Mouse (Mus musculus): ENCODE results near the gene Tbc1d24. TPM values are rescaled to one million over a fixed set of nuclear protein-coding genes. Genes with fewer than 3 reads are reported as not detected.

Gene Tbc1d24
- total and polyA plus RNA-seq, 3 experiments: 4.2 to 6.6 (median 4.5) TPM

- Histone ChIP-seq H3K36me3 (replicated peaks in 1 of 2; ENCODE audit: control insufficient read depth in 1 of 2, insufficient read depth in 1 of 2, low read length in 1 of 2) (peaks cover 21 to 31% of the 10 kb centered on the region in 2 experiments), H3K79me2 (replicated peaks; ENCODE audit: control insufficient read depth, extremely low read depth, insufficient read depth, poor library complexity, severe bottlenecking) (peaks cover under 1% of the 10 kb centered on the region; the same call in 1 of the 2 replicates), H3K9ac (ENCODE audit: insufficient read depth, low read depth) (no peak overlapping the region), H3K9me3 (replicated peaks; ENCODE audit: low read length) (no peaks in the 10 kb centered on the region), H3K27ac (ENCODE audit: insufficient read depth, low read depth) (no peak overlapping the region), H3K27me3 (replicated peaks) (no peaks in the 10 kb centered on the region), H3K4me1 (ENCODE audit: control insufficient read depth in 1 of 2, insufficient read depth in 2 of 2) (peaks cover 0 to 9% of the 10 kb centered on the region in 2 experiments; a peak in 2 of 4 replicates), H3K4me2 (ENCODE audit: insufficient read depth, low read depth, poor library complexity, severe bottlenecking) (no peak overlapping the region), H3K4me3 (replicated peaks in 1 of 3; ENCODE audit: low read depth in 2 of 3, low read length in 2 of 3, poor library complexity in 1 of 3) (no peak overlapping the region)
- in situ Hi-C loops (cut with MboI; ENCODE audit: low pct_ligation_motif_present, low pct_unique_long_range_greater_than_20kb, low sequenced_read_pairs) (no loop called here), dilution Hi-C loops (cut with MboI; ENCODE audit: extremely low pct_ligation_motif_present, extremely low pct_unique_long_range_greater_than_20kb, low sequenced_read_pairs) (no loop called here)
- no peak for TF ChIP-seq POLR2A (IDR thresholded peaks at IDR 0.05; ENCODE audit: low read depth, low read length)
- TF ChIP-seq GABPA (IDR thresholded peaks at IDR 0.05; ENCODE audit: insufficient replicate concordance, low read depth, low read length): no peak
- DNase-seq (ENCODE audit: extremely low read depth): no peak
These were observed 43.9 kb downstream of the Tbc1d24 start for GRCm38 (mm10) chr17:24161466-24161865.

GRCm38 (mm10) chr17:24157526-24157925 lies 47.8 kb downstream of the Tbc1d24 start:
- Histone ChIP-seq H3K36me3 (replicated peaks in 1 of 2; ENCODE audit: control insufficient read depth in 1 of 2, insufficient read depth in 1 of 2, low read length in 1 of 2) (peaks cover 0 to 2% of the 10 kb centered on the region in 2 experiments), H3K4me1 (ENCODE audit: control insufficient read depth in 1 of 2, insufficient read depth in 2 of 2) (peaks cover 0 to 7% of the 10 kb centered on the region in 2 experiments; a peak in 2 of 4 replicates), H3K27ac (ENCODE audit: insufficient read depth, low read depth) (no peak overlapping the region), H3K79me2 (replicated peaks; ENCODE audit: control insufficient read depth, extremely low read depth, insufficient read depth, poor library complexity, severe bottlenecking) (no peaks in the 10 kb centered on the region), H3K9ac (ENCODE audit: insufficient read depth, low read depth) (no peak overlapping the region), H3K4me3 (replicated peaks in 1 of 3; ENCODE audit: low read depth in 2 of 3, low read length in 2 of 3, poor library complexity in 1 of 3) (no peak overlapping the region), H3K27me3 (replicated peaks) (no peaks in the 10 kb centered on the region), H3K9me3 (replicated peaks; ENCODE audit: low read length) (no peaks in the 10 kb centered on the region), H3K4me2 (ENCODE audit: insufficient read depth, low read depth, poor library complexity, severe bottlenecking) (no peak overlapping the region)
- in situ Hi-C loops (cut with MboI; ENCODE audit: low pct_ligation_motif_present, low pct_unique_long_range_greater_than_20kb, low sequenced_read_pairs): no loop called here
- dilution Hi-C loops (cut with MboI; ENCODE audit: extremely low pct_ligation_motif_present, extremely low pct_unique_long_range_greater_than_20kb, low sequenced_read_pairs): no loop called here
- DNase-seq (ENCODE audit: extremely low read depth): no peak
- TF ChIP-seq MEF2A (IDR thresholded peaks at IDR 0.05; ENCODE audit: borderline replicate concordance, low read depth, low read length) (no peak), RAD21 (IDR thresholded peaks at IDR 0.05; ENCODE audit: low read depth, low read length) (no peak), GABPA (IDR thresholded peaks at IDR 0.05; ENCODE audit: insufficient replicate concordance, low read depth, low read length) (no peak), ZKSCAN1 (IDR thresholded peaks at IDR 0.05; ENCODE audit: borderline replicate concordance, low read depth, low read length) (no peak), SMC3 (IDR thresholded peaks at IDR 0.05; ENCODE audit: low read depth, low read length) (no peak), CHD2 (IDR thresholded peaks at IDR 0.05; ENCODE audit: low read length) (no peak), NRF1 (IDR thresholded peaks at IDR 0.05; ENCODE audit: low read depth, low read length) (no peak), MXI1 (IDR thresholded peaks at IDR 0.05; ENCODE audit: low read depth, low read length) (no peak), UBTF (IDR thresholded peaks at IDR 0.05; ENCODE audit: low read depth, low read length) (no peak), USF2 (conservative IDR thresholded peaks at IDR 0.05; ENCODE audit: low read depth, low read length) (no peak), POLR2AphosphoS2 (IDR thresholded peaks at IDR 0.05; ENCODE audit: low read depth, low read length) (no peak), CTCF (conservative IDR thresholded peaks at IDR 0.05 in 1 of 2, IDR thresholded peaks at IDR 0.05 in 1 of 2; ENCODE audit: low read depth in 2 of 2, low read length in 2 of 2) (no peak), TCF12 (IDR thresholded peaks at IDR 0.05; ENCODE audit: low read depth, low read length) (no peak), MAX (IDR thresholded peaks at IDR 0.05; ENCODE audit: low read length) (no peak), JUND (conservative IDR thresholded peaks at IDR 0.05; ENCODE audit: low read depth, low read length) (no peak), IRF4 (IDR thresholded peaks at IDR 0.05; ENCODE audit: low read depth, low read length) (no peak), JUN (IDR thresholded peaks at IDR 0.05; ENCODE audit: insufficient read depth, low read depth, low read length) (no peak)
